Mouse (Mus musculus) right cerebral cortex, postnatal 25 days (tissue): Measurements from ENCODE around the gene Zfp719.

ENCODE experiments used
- DNase-seq: peaks from one replicate; pipeline ENCODE4 v3.0.0; 2022

Zfp719 gene

DNA sequence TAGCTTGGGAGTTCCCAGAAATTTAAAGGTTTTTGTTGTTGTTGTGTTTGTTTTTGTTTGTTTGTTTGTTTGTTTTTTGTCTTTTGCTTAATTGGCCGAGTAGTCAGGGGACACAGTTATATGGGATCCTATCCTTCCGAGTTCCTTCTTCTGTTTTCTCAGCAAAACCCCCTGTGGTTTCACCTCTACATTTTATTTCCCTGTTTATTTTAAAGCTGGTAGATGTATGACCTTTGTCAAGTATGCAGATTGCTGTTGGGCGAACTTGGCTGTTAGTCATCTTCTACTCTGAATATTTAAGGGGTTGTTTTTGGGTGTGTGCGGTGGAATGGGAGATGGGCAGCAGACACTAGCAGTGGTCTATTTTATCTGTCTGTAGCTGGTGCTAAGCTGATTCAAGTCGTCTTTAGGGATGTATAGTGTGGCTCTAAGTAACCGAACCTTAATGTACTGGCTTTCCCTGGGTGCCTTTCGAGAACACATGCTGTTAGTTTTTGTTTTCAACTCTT, 29.0 kb downstream of the Zfp719 start:
- DNase-seq: no peak

GRCm38 (mm10) chr7:43613816-43614551, 34.6 kb downstream of the Zfp719 start:
- no peak for DNase-seq

- DNase-seq: no peak
Observed at GRCm38 (mm10) chr7:43622927-43623326, 43.5 kb downstream of the Zfp719 start.

- no peak for DNase-seq
Observed at GRCm38 (mm10) chr7:43623819-43624218, 44.4 kb downstream of the Zfp719 start.

GRCm38 (mm10) chr7:43625065-43625464, 45.7 kb downstream of the Zfp719 start:
- DNase-seq: no peak

DNA sequence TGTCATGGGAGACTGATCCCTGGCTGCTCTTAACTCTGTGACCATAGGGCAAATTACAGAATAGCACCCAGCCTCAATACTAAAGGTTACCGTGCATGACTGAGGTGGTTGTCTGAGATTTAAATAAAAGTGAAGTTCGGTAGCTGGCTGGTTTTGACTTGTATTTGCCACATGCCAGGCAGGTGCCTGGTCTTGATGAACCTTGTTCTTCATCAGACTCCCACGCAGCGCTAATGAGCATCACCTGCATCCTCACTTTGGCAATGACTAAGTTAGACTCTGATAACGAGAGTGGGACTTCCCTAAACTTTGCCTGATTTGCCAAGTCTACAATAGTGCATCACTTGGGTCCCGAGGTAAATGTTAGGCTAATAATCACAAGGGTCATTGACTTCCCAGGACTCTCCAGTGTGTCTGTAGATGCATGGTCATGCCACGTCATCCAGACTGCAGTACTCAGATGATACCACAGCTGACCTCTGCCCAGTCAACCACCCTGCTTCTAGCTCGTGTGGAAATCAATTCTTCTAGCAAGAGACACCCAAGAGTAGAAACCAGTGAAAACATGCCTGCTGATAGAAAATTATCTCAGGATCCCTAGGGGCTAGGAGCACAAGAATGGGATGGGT, 46.5 kb downstream of the Zfp719 start:
- no peak for DNase-seq

DNA sequence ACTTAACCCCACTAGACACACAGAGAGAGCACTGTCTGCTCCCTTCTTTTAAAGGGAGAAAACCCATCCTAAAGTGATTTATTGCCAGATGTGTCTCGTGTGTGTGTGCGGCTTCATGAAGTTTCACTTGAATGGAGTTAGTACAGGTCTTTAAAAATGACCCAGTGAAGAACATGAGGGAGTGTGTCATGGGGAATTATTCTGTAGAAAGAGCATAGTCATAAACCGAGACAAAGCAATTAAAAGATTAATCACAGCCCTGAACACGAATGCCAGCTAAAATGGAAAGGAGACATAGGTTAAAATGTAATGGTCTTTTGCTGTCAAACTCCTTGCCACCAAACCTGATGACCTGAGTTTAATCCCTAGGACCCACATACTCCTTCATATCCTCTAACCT, 54.5 kb downstream of the Zfp719 start:
- DNase-seq: no peak

DNA sequence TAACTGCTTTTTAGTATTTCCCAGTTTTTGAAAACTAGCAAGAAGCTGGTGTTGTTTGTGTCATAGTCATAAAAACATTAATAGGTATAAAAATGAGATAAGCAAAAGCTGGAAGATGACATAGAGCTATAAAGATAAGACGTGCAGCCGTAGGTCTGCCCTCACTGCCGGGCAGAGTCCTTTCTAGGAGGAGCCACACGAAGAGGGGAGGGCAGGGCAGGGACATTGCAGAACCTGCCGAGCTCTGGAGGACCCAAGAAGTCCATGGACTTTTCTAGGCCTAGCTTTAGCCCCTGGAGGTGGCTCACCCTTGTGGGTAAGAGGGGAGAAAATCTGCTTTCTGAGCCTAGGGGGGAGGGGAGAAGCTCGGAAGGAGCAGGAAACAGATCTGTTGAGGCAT, 55.1 kb downstream of the Zfp719 start, which contains the start of gene Ceacam18:
TSS of gene Ceacam18 (plus strand) at position 208 of the 400 bp plus-strand sequence.
- no peak for DNase-seq

GRCm38 (mm10) chr7:43636194-43636593, 56.8 kb downstream of the Zfp719 start:
- DNase-seq: no peak

- no peak for DNase-seq
Observed at GRCm38 (mm10) chr7:43637118-43637517, 57.7 kb downstream of the Zfp719 start.

GRCm38 (mm10) chr7:43642587-43642986, 63.2 kb downstream of the Zfp719 start:
- DNase-seq: no peak
